Mouse (Mus musculus): ENCODE measurements around the gene Card11. TPM values are rescaled to one million over a fixed set of nuclear protein-coding genes. Genes with fewer than 3 reads are reported as not detected.
A peak's percentile ranks its signal among the peaks of the same experiment; 100 is the strongest.

Gene Card11
- polyA plus RNA-seq, 1 experiment from 2014 or later = 0.46 TPM

DNA sequence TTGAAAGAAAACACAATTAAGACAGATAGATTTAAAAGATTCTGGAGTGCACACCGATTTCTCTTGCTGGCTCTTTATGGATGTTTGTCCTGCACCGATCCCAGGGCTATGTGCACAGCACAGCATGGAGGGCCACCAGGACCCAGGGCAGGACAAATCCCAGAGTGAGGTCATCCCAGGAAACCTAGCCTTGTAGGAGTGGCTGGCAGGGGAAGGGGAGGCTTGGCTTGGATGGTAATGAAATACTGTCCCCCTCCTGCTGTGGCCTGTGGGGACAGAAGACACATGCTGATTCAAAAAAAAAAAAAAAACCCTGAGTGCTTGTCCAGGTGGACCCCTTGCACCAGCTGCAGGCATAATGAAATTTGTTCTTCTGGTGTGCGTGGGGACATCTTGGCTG lies 64.5 kb downstream of the Card11 start:
- Histone ChIP-seq H3K36me3 (replicated peaks; ENCODE audit: insufficient read depth, low read length) (no peaks in the 10 kb centered on the region), H3K9ac (replicated peaks) (no peak overlapping the region), H3K27ac (ENCODE audit: low read depth) (no peak overlapping the region), H3K4me2 (ENCODE audit: low read depth, low read length) (no peak overlapping the region), H3K4me3 (ENCODE audit: low read depth, low read length) (no peak overlapping the region), H3K9me3 (ENCODE audit: low read length) (no peaks in the 10 kb centered on the region), H3K27me3 (ENCODE audit: insufficient read depth, low read length) (no peaks in the 10 kb centered on the region), H3K4me1 (ENCODE audit: insufficient read depth) (no peaks in the 10 kb centered on the region)
- WGBS (ENCODE audit: insufficient replicate concordance) = 72% methylated on average over 3 of the region's 3 CpGs
- DNase-seq (no peak), ATAC-seq (no peak)
- TF ChIP-seq CTCF (IDR thresholded peaks at IDR 0.05; ENCODE audit: low read depth) = no peak
- TF ChIP-seq EP300 (IDR thresholded peaks at IDR 0.05; ENCODE audit: low read depth) = no peak

DNA sequence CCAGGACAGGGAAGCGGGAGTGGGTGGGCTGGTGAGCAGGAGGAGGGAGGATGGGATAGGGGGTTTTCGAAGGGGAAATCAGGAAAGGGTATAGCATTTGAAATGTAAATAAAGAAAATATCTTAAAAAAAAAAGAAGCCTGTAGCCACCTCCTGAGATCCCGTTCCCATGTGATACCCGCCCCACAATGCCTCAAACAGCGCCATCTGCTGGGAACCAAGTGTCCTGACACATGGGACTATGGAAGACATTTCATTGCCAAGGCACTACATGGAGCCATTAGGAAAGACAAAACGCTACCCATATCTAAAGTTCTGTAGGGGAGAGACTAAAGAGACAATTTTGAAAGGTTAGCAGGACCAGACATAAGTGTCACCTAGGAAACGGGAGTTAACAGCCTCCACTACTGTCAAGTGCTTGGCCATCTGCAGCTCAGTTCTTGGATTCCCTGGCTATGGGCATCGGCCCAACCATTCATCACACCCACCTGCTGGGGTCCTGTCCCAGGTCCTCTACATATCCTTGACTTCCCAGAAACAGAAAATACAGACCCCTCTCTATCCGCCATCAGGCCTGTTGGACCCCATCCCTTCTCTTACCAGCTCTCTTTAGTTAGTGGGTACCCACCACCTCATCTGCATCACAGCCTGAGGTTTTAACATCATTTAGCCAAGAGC lies 65.6 kb downstream of the Card11 start:
- 77% methylated on average over 9 of the region's 9 CpGs for WGBS (ENCODE audit: insufficient replicate concordance)
- H3K4me1 ChIP-seq (ENCODE audit: insufficient read depth) = no peaks in the 10 kb centered on the region

DNA sequence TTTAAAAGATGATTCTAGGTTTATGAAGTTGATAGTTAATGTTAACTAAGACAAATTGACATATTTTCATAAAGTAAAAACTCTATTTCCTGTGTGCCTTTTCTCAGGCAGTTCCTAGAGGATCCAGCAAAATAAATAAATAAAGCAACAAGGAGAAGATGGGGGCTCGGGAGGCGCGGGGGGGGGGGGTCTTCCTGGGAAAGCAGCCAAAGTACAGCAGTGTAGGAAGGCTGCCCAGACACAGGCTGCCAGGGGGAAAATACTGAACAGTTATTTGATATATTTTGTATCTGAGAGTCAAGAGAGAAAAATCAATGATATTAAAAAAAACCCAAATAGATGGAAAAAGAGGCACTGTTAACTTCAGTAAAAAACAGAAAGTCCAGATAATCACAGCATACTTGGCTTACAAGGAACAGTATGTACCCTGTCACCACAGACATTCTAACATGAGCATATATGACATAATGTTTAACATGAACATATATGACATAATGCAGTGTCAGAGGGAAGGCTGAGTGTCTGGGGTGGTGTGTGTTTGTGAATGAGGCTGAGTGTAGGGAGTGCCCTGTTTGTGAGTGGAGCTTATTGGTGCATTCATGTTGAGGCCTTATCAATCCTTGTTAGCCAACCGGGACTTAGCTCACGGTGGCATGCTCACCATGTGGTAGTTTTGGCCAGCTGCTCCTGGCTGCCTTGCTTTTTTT lies 68.7 kb downstream of the Card11 start:
- H3K9ac ChIP-seq (replicated peaks) = no peak overlapping the region
- H3K27ac ChIP-seq (ENCODE audit: low read depth) = no peak overlapping the region
- no peak overlapping the region for H3K4me3 ChIP-seq (ENCODE audit: low read depth, low read length)
- H3K9me3 ChIP-seq (ENCODE audit: low read length) = no peaks in the 10 kb centered on the region
- no peaks in the 10 kb centered on the region for H3K36me3 ChIP-seq (replicated peaks; ENCODE audit: insufficient read depth, low read length)
- no peak overlapping the region for H3K4me2 ChIP-seq (ENCODE audit: low read depth, low read length)
- 58% methylated on average over 5 of the region's 5 CpGs for WGBS (ENCODE audit: insufficient replicate concordance)
- H3K27me3 ChIP-seq (ENCODE audit: insufficient read depth, low read length) = no peaks in the 10 kb centered on the region
- TF ChIP-seq EP300 (IDR thresholded peaks at IDR 0.05; ENCODE audit: low read depth) = no peak
- no peak for TF ChIP-seq CTCF (IDR thresholded peaks at IDR 0.05; ENCODE audit: low read depth)
- ATAC-seq = no peak
- no peak for DNase-seq
- no peaks in the 10 kb centered on the region for H3K4me1 ChIP-seq (ENCODE audit: insufficient read depth)

More for the DNA sequence above, 65.6 kb downstream of the Card11 start:
- Histone ChIP-seq H3K9me3 (ENCODE audit: low read length) (no peaks in the 10 kb centered on the region), H3K36me3 (replicated peaks; ENCODE audit: insufficient read depth, low read length) (no peaks in the 10 kb centered on the region), H3K4me2 (ENCODE audit: low read depth, low read length) (no peak overlapping the region), H3K9ac (replicated peaks) (no peak overlapping the region), H3K27me3 (ENCODE audit: insufficient read depth, low read length) (no peaks in the 10 kb centered on the region), H3K4me3 (ENCODE audit: low read depth, low read length) (no peak overlapping the region), H3K27ac (ENCODE audit: low read depth) (no peak overlapping the region)
- TF ChIP-seq EP300 (IDR thresholded peaks at IDR 0.05; ENCODE audit: low read depth) (no peak), CTCF (IDR thresholded peaks at IDR 0.05; ENCODE audit: low read depth) (peak; percentile 48)
- DNase-seq (no peak), ATAC-seq (no peak)

DNA sequence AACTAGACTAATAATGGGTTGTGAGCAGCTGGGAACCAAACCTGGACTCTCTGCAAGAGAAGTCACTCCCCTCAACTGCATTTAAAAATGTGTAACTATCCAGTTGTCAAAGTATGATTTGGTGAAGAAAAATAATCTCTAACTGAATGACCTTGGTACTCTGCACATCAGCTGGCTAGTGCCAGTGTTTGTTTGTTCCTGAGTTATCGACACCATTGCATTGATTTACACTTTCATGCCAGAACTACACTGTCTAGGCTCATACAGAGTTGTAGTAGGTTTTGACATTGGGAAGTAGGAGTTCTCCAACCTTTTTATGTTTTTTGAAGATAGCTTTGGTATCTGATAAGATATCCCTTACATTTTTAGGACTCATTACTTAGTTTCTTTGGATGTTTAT lies 81.9 kb downstream of the Card11 start:
- no peaks in the 10 kb centered on the region for H3K36me3 ChIP-seq (replicated peaks; ENCODE audit: insufficient read depth, low read length)
- ATAC-seq (no peak), DNase-seq (no peak)
- H3K27ac ChIP-seq (ENCODE audit: low read depth) = no peak overlapping the region
- WGBS (ENCODE audit: insufficient replicate concordance) = 73% methylated on average over 1 of the region's 1 CpGs
- no peak overlapping the region for H3K4me3 ChIP-seq (ENCODE audit: low read depth, low read length)
- H3K4me2 ChIP-seq (ENCODE audit: low read depth, low read length) = no peak overlapping the region
- 0 out of 2 replicates have a peak, but pooled peaks cover 5% of the 10 kb centered on the region for H3K9me3 ChIP-seq (ENCODE audit: low read length)
- H3K9ac ChIP-seq (replicated peaks) = no peak overlapping the region
- TF ChIP-seq CTCF (IDR thresholded peaks at IDR 0.05; ENCODE audit: low read depth) (no peak), EP300 (IDR thresholded peaks at IDR 0.05; ENCODE audit: low read depth) (no peak)
- H3K27me3 ChIP-seq (ENCODE audit: insufficient read depth, low read length) = no peaks in the 10 kb centered on the region
- H3K4me1 ChIP-seq (ENCODE audit: insufficient read depth) = no peaks in the 10 kb centered on the region

DNA sequence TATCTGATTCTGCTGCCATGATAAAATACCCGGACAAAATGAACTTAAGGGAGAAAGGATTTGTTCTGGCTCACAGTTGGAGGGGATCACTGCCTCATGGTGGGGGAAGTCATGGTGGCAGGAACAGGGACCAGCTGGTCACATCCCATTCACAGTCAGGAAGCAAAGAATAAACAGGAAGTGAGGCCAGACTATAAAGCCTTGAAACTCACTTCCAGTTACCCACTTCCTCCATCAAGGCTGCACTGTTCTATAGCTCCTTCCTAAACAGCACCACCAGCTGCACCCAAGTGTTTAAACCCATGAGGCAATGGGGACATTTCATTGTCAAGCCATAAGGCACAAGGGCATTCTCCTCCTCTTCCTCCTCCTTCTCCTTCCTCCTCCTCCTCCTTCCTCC lies 82.6 kb downstream of the Card11 start:
- H3K27ac ChIP-seq (ENCODE audit: low read depth) = no peak overlapping the region
- no peak overlapping the region for H3K9ac ChIP-seq (replicated peaks)
- H3K4me3 ChIP-seq (ENCODE audit: low read depth, low read length) = no peak overlapping the region
- TF ChIP-seq CTCF (IDR thresholded peaks at IDR 0.05; ENCODE audit: low read depth) (no peak), EP300 (IDR thresholded peaks at IDR 0.05; ENCODE audit: low read depth) (no peak)
- no peaks in the 10 kb centered on the region for H3K36me3 ChIP-seq (replicated peaks; ENCODE audit: insufficient read depth, low read length)
- WGBS (ENCODE audit: insufficient replicate concordance) = 85% methylated on average over 1 of the region's 1 CpGs
- 0 out of 2 replicates have a peak, but pooled peaks cover 5% of the 10 kb centered on the region for H3K9me3 ChIP-seq (ENCODE audit: low read length)
- no peak for DNase-seq
- H3K27me3 ChIP-seq (ENCODE audit: insufficient read depth, low read length) = no peaks in the 10 kb centered on the region
- no peaks in the 10 kb centered on the region for H3K4me1 ChIP-seq (ENCODE audit: insufficient read depth)
- no peak overlapping the region for H3K4me2 ChIP-seq (ENCODE audit: low read depth, low read length)
- no peak for ATAC-seq

- ATAC-seq = no peak
- no peak for TF ChIP-seq EP300 (IDR thresholded peaks at IDR 0.05; ENCODE audit: low read depth)
- TF ChIP-seq CTCF (IDR thresholded peaks at IDR 0.05; ENCODE audit: low read depth) = no peak
- Histone ChIP-seq H3K9ac (replicated peaks) (no peak overlapping the region), H3K27me3 (ENCODE audit: insufficient read depth, low read length) (no peaks in the 10 kb centered on the region), H3K27ac (ENCODE audit: low read depth) (no peak overlapping the region), H3K9me3 (ENCODE audit: low read length) (peaks cover 5% of the 10 kb centered on the region; the same call in 1 of the 2 replicates), H3K4me2 (ENCODE audit: low read depth, low read length) (no peak overlapping the region), H3K4me3 (ENCODE audit: low read depth, low read length) (no peak overlapping the region), H3K36me3 (replicated peaks; ENCODE audit: insufficient read depth, low read length) (no peaks in the 10 kb centered on the region), H3K4me1 (ENCODE audit: insufficient read depth) (no peaks in the 10 kb centered on the region)
- WGBS (ENCODE audit: insufficient replicate concordance) = 90% methylated on average over 5 of the region's 5 CpGs
- no peak for DNase-seq
These were observed 89.5 kb downstream of the Card11 start for GRCm38 (mm10) chr5:140910841-140911240.
